23 mouse cellular contexts compared by ENCODE assay signal in the genomic region with DNA sequence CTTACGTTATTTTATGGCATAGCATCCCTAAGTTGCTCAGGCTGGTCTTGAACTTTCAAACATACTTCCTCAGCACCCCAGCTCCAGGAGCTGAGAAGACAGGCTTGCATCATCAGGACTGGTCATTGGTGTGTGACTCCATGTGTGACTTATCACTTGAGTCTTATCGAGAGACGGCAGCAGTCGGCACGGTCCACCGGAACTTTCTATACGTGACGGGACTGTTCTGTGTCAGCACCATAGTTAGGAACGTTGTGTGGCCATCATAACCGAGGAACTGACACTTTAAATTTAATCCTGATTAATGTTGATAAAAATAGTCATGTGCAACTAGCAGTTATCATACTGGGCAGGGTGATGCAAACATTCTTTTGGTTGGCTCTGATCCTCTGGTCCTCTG. TPM values are rescaled to one million over a fixed set of nuclear protein-coding genes. Genes with fewer than 3 reads are reported as not detected.
DNase-seq lines count a peak whose midpoint lies in the region; ATAC-seq and TF ChIP-seq lines count a peak whose summit lies in the region.
"Had no signal": no experiment of that assay in that cellular context is flagged by ENCODE, and none has a peak within 500 bp of the region (broad histone marks: within the 10 kb centered on the region; RNA-seq: fewer than 3 reads in every experiment).

No protein-coding gene starts in this region.

- TF ChIP-seq POLR2A in MEL (IDR thresholded peaks at IDR 0.05; ENCODE audit: control insufficient read depth in 1 of 2, insufficient read depth in 1 of 2, low read depth in 1 of 2, low read length in 2 of 2, poor library complexity in 1 of 2) = no peak
- no peak for TF ChIP-seq POLR2A in olfactory bulb, adult 2 months (IDR thresholded peaks at IDR 0.05; ENCODE audit: insufficient read depth, low read depth, low read length)

- H3K36me3 ChIP-seq in MEL (ENCODE audit: control insufficient read depth in 1 of 2, insufficient read depth in 2 of 2, low read length in 2 of 2) = peaks cover 0 to 5% of the 10 kb centered on the region in 2 experiments; a peak in 3 of 4 replicates
- peaks cover 16% of the 10 kb centered on the region; the same call in 1 of the 2 replicates for H3K36me3 ChIP-seq in forebrain, embryonic 12.5 days (replicated peaks)
- H3K36me3 ChIP-seq: G1E had no signal

- no peak for TF ChIP-seq RAD21 in MEL (IDR thresholded peaks at IDR 0.05; ENCODE audit: low read depth, low read length)

- 77% methylated on average over 10 of the region's 10 CpGs for WGBS in olfactory bulb, adult 2 months
- 90% methylated on average over 10 of the region's 10 CpGs for WGBS in forebrain, embryonic 12.5 days

- no peak overlapping the region for H3K4me2 ChIP-seq in forebrain, embryonic 12.5 days

- no peaks in the 10 kb centered on the region for H3K27me3 ChIP-seq in MEL (ENCODE audit: control insufficient read depth in 1 of 2, insufficient read depth in 2 of 2, low read length in 2 of 2)
- peaks cover 47% of the 10 kb centered on the region for H3K27me3 ChIP-seq in forebrain, embryonic 12.5 days

- no peaks in the 10 kb centered on the region for H3K9me3 ChIP-seq in MEL (replicated peaks; ENCODE audit: insufficient read depth, low read length)
- no peaks in the 10 kb centered on the region for H3K9me3 ChIP-seq in forebrain, embryonic 12.5 days
- H3K9me3 ChIP-seq: G1E had no signal

- peaks cover 2 to 9% of the 10 kb centered on the region in 2 experiments; a peak in 2 of 4 replicates for H3K4me1 ChIP-seq in MEL (ENCODE audit: control insufficient read depth in 1 of 2, insufficient read depth in 2 of 2, low read length in 2 of 2)
- peaks cover 53% of the 10 kb centered on the region for H3K4me1 ChIP-seq in olfactory bulb, adult 2 months (ENCODE audit: control insufficient read depth, insufficient read depth, low read length)
- peaks cover 20% of the 10 kb centered on the region for H3K4me1 ChIP-seq in forebrain, embryonic 12.5 days

- no peak for DNase-seq in layer of hippocampus, adult 2 months (ENCODE audit: low spot score in 2 of 2)
- DNase-seq in layer of hippocampus, adult 8-10 months (ENCODE audit: low spot score in 2 of 2) = no peak
- DNase-seq in left cerebral cortex, adult 2 months (ENCODE audit: extremely low spot score in 1 of 2, low spot score in 2 of 2) = no peak
- no peak for DNase-seq in left cerebral cortex, postnatal 10 days (ENCODE audit: extremely low spot score in 1 of 2, low spot score in 2 of 2)
- peak; percentile 71 for DNase-seq in MEL (ENCODE audit: low read depth, low spot score)
- no peak for DNase-seq in gastrocnemius, postnatal 14 days
- DNase-seq: adrenal gland, adult 2 months; adrenal gland, adult 8-10 months; adrenal gland, postnatal 10 days; adrenal gland, postnatal 14 days; adrenal gland, postnatal 25 days; adrenal gland, postnatal 36 days; B cell, adult 2 months; cerebellum, adult 11 months; cerebellum, adult 11-12 months; cerebellum, adult 18-20 months had no signal

- H3K4me3 ChIP-seq in layer of hippocampus, adult 2 months = no peak overlapping the region
- no peak overlapping the region for H3K4me3 ChIP-seq in left cerebral cortex, adult 2 months
- H3K4me3 ChIP-seq in MEL (ENCODE audit: control insufficient read depth in 1 of 2, insufficient read depth in 1 of 2, low read depth in 2 of 2, low read length in 2 of 2) = peak overlapping the region in 1 of 2 experiments; percentile 42; a peak in 2 of 4 replicates
- H3K4me3 ChIP-seq in olfactory bulb, adult 2 months (ENCODE audit: insufficient read depth, low read depth, low read length) = no peak overlapping the region
- H3K4me3 ChIP-seq in forebrain, embryonic 12.5 days (replicated peaks) = no peak overlapping the region

- intact Hi-C loops in left cerebral cortex, adult 2 months (cut with DNase I) = no loop called here
- intact Hi-C loops in left cerebral cortex, postnatal 10 days (cut with DNase I) = no loop called here
- intact Hi-C loops in gastrocnemius, postnatal 14 days (cut with DNase I; ENCODE audit: low total_unique reads) = no loop called here

- TF ChIP-seq EP300 in MEL (IDR thresholded peaks at IDR 0.05; ENCODE audit: low read depth in 1 of 2, low read length in 2 of 2) = peak; percentile 36 to 80; a peak in 2 of 4 replicates

- peak overlapping the region; percentile 43 for H3K9ac ChIP-seq in MEL (ENCODE audit: control insufficient read depth, low read depth, low read length, poor library complexity, severe bottlenecking)
- no peak overlapping the region for H3K9ac ChIP-seq in forebrain, embryonic 12.5 days

- TF ChIP-seq CTCF in layer of hippocampus, adult 2 months (conservative IDR thresholded peaks at IDR 0.05) = no peak
- no peak for TF ChIP-seq CTCF in left cerebral cortex, adult 2 months (IDR thresholded peaks at IDR 0.05)
- TF ChIP-seq CTCF in MEL (IDR thresholded peaks at IDR 0.05 in 2 of 3, conservative IDR thresholded peaks at IDR 0.05 in 1 of 3; ENCODE audit: control insufficient read depth in 1 of 3, insufficient read depth in 1 of 3, low read depth in 2 of 3, low read length in 3 of 3, poor library complexity in 1 of 3, severe bottlenecking in 1 of 3) = no peak
- TF ChIP-seq CTCF in olfactory bulb, adult 2 months (IDR thresholded peaks at IDR 0.05; ENCODE audit: insufficient read depth, low read depth, low read length) = no peak

- H3K79me2 ChIP-seq in MEL (ENCODE audit: control insufficient read depth, insufficient read depth, low read length, poor library complexity) = no peaks in the 10 kb centered on the region

- H3K27ac ChIP-seq in layer of hippocampus, adult 2 months = peak overlapping the region; percentile 57; the same call in 1 of the 2 replicates
- H3K27ac ChIP-seq in left cerebral cortex, adult 2 months = peak overlapping the region; percentile 74
- H3K27ac ChIP-seq in MEL (ENCODE audit: control insufficient read depth, low read depth, low read length) = peak overlapping the region; percentile 88
- H3K27ac ChIP-seq in olfactory bulb, adult 2 months (ENCODE audit: insufficient read depth, low read depth, low read length) = 0 out of 2 replicates have a peak overlapping the region, but pooled peaks have one; percentile 18
- no peak overlapping the region for H3K27ac ChIP-seq in forebrain, embryonic 12.5 days

- ATAC-seq in forebrain, embryonic 12.5 days (ENCODE audit: low FRiP score) = no peak
- ATAC-seq: activated CD4-positive, CD25-positive, alpha-beta regulatory T cell, adult 4 months; CD4-positive, CD25-positive, alpha-beta regulatory T cell, adult 4 months; Patski had no signal

TF ChIP-seq in MEL, 35 proteins besides CTCF, POLR2A, EP300 and RAD21 (continues in another document):
- TF ChIP-seq E2F4 (IDR thresholded peaks at IDR 0.05; ENCODE audit: borderline replicate concordance, low read depth, low read length) (no peak), MAX (IDR thresholded peaks at IDR 0.05; ENCODE audit: low read length) (no peak; the same call in 1 of the 2 replicates), HCFC1 (IDR thresholded peaks at IDR 0.05; ENCODE audit: low read depth, low read length) (no peak)

RNA-seq across cellular contexts. Expression of gene Shank1, which starts 31.1 kb away (rescaled TPM):
- 100 to 1,000 TPM; 647 to 698 TPM for total RNA-seq in layer of hippocampus, adult 2 months (2021)
- 100 to 1,000 TPM; 568 to 623 (median 583) TPM for total RNA-seq in layer of hippocampus, adult 8-10 months (2022)
- total RNA-seq in left cerebral cortex, adult 2 months (2021) = 100 to 1,000 TPM; 637 to 705 TPM
- 100 to 1,000 TPM; 423 to 432 TPM for total RNA-seq in left cerebral cortex, postnatal 10 days (2021)
- total RNA-seq in MEL (2012; rRNA removed) = 0.12 and 0.29 TPM in 2 replicates
- 1 to 10 TPM in 1 of 2 experiments, not detected in 1; 3.9 TPM for polyA plus RNA-seq in MEL (2012; ENCODE audit: insufficient read depth in 1 of 2, insufficient read length in 2 of 2, low read depth in 1 of 2, low replicate concordance in 2 of 2, missing spikeins in 1 of 2)
- polyA plus RNA-seq in olfactory bulb, adult 2 months (2012; ENCODE audit: insufficient read depth, insufficient read length, low replicate concordance, missing spikeins) = 51.0 and 92.9 TPM in 2 replicates
- under 1 TPM; 0.73 to 0.80 TPM for total RNA-seq in gastrocnemius, postnatal 14 days (2021)
- 7.7 and 8.0 TPM in 2 replicates for polyA plus RNA-seq in forebrain, embryonic 12.5 days (2016; fragmentation: Nextera tagmentation; extraction: Ambion mirVana)
- polyA plus RNA-seq: activated CD4-positive, CD25-positive, alpha-beta regulatory T cell, adult 4 months had no signal

RNA-seq across cellular contexts. Expression of gene Clec11a, which starts 34.4 kb away (rescaled TPM):
- total RNA-seq in layer of hippocampus, adult 2 months (2021) = 1 to 10 TPM; 3.0 to 3.5 TPM
- 1 to 10 TPM; 3.6 to 4.2 (median 3.6) TPM for total RNA-seq in layer of hippocampus, adult 8-10 months (2022)
- 1 to 10 TPM; 4.3 TPM for total RNA-seq in left cerebral cortex, adult 2 months (2021)
- 1 to 10 TPM; 2.5 to 2.8 TPM for total RNA-seq in left cerebral cortex, postnatal 10 days (2021)
- 0.33 and 0.39 TPM in 2 replicates for total RNA-seq in MEL (2012; rRNA removed)
- polyA plus RNA-seq in MEL (2012; ENCODE audit: insufficient read depth in 1 of 2, insufficient read length in 2 of 2, low read depth in 1 of 2, low replicate concordance in 2 of 2, missing spikeins in 1 of 2) = under 1 TPM in 1 of 2 experiments, not detected in 1; 0.33 TPM
- polyA plus RNA-seq in olfactory bulb, adult 2 months (2012; ENCODE audit: insufficient read depth, insufficient read length, low replicate concordance, missing spikeins) = not detected in 2 replicates
- 1 to 10 TPM; 4.2 to 5.6 TPM for total RNA-seq in gastrocnemius, postnatal 14 days (2021)
- polyA plus RNA-seq in forebrain, embryonic 12.5 days (2016; fragmentation: Nextera tagmentation; extraction: Ambion mirVana) = 2.5 and 2.9 TPM in 2 replicates

RNA-seq across cellular contexts. Expression of gene Syt3, which starts 42.8 kb away (rescaled TPM):
- total RNA-seq in layer of hippocampus, adult 2 months (2021) = 10 to 100 TPM; 89.4 to 95.9 TPM
- 10 to 100 TPM; 82.9 to 94.7 (median 87.0) TPM for total RNA-seq in layer of hippocampus, adult 8-10 months (2022)
- total RNA-seq in left cerebral cortex, adult 2 months (2021) = 10 to 100 TPM; 59.5 to 63.7 TPM
- 10 to 100 TPM; 77.1 to 78.3 TPM for total RNA-seq in left cerebral cortex, postnatal 10 days (2021)
- 0.08 and 0.20 TPM in 2 replicates for total RNA-seq in MEL (2012; rRNA removed)
- polyA plus RNA-seq in MEL (2012; ENCODE audit: insufficient read depth in 1 of 2, insufficient read length in 2 of 2, low read depth in 1 of 2, low replicate concordance in 2 of 2, missing spikeins in 1 of 2) = under 1 TPM in 1 of 2 experiments, not detected in 1; 0.56 TPM
- not detected in 2 replicates for polyA plus RNA-seq in olfactory bulb, adult 2 months (2012; ENCODE audit: insufficient read depth, insufficient read length, low replicate concordance, missing spikeins)
- under 1 TPM; 0.35 to 0.49 TPM for total RNA-seq in gastrocnemius, postnatal 14 days (2021)
- polyA plus RNA-seq in forebrain, embryonic 12.5 days (2016; fragmentation: Nextera tagmentation; extraction: Ambion mirVana) = 5.5 and 6.6 TPM in 2 replicates
- total RNA-seq: G1E had no signal
- polyA plus RNA-seq: activated CD4-positive, CD25-positive, alpha-beta regulatory T cell, adult 4 months; C2C12; CD4-positive, CD25-positive, alpha-beta regulatory T cell, adult 4 months had no signal

RNA-seq across cellular contexts. Expression of gene 1700008O03Rik, which starts 44.5 kb away (rescaled TPM):
- 1 to 10 TPM; 3.0 to 3.3 TPM for total RNA-seq in layer of hippocampus, adult 2 months (2021)
- total RNA-seq in layer of hippocampus, adult 8-10 months (2022) = 1 to 10 TPM; 2.2 to 4.3 (median 2.8) TPM
- 1 to 10 TPM; 1.5 to 2.7 TPM for total RNA-seq in left cerebral cortex, adult 2 months (2021)
- 1 to 10 TPM; 2.1 to 2.9 TPM for total RNA-seq in left cerebral cortex, postnatal 10 days (2021)
- not detected in 2 replicates for total RNA-seq in MEL (2012; rRNA removed)
- under 1 TPM in 1 of 2 experiments, not detected in 1; 0.95 TPM for polyA plus RNA-seq in MEL (2012; ENCODE audit: insufficient read depth in 1 of 2, insufficient read length in 2 of 2, low read depth in 1 of 2, low replicate concordance in 2 of 2, missing spikeins in 1 of 2)
- polyA plus RNA-seq in olfactory bulb, adult 2 months (2012; ENCODE audit: insufficient read depth, insufficient read length, low replicate concordance, missing spikeins) = not detected in 2 replicates
- total RNA-seq in gastrocnemius, postnatal 14 days (2021) = not detected
- polyA plus RNA-seq in forebrain, embryonic 12.5 days (2016; fragmentation: Nextera tagmentation; extraction: Ambion mirVana) = 0.86 and 1.5 TPM in 2 replicates
- polyA plus RNA-seq: CD4-positive, CD25-positive, alpha-beta regulatory T cell, adult 4 months had no signal

Comparison
In these comparisons a context has a peak if more than half of its experiments do, and no peak if none do; other contexts are left out.
1. RNA of gene Shank1, which starts 31.1 kb away (total RNA-seq): 637 to 705 TPM in left cerebral cortex, adult 2 months, 647 to 698 TPM in layer of hippocampus, adult 2 months, 568 to 623 TPM in layer of hippocampus, adult 8-10 months and 423 to 432 TPM in left cerebral cortex, postnatal 10 days; 0.73 to 0.80 TPM in gastrocnemius, postnatal 14 days and 0.12 to 0.29 TPM in MEL; every median in the first group is over 100 times any median in the second.
2. RNA of gene Syt3, which starts 42.8 kb away (total RNA-seq): 89.4 to 95.9 TPM in layer of hippocampus, adult 2 months, 82.9 to 94.7 TPM in layer of hippocampus, adult 8-10 months, 77.1 to 78.3 TPM in left cerebral cortex, postnatal 10 days and 59.5 to 63.7 TPM in left cerebral cortex, adult 2 months; 0.35 to 0.49 TPM in gastrocnemius, postnatal 14 days and 0.08 to 0.20 TPM in MEL; every median in the first group is over 10 times any median in the second.